ENCODE assay signal across 12 mouse cellular contexts in the genomic region with DNA sequence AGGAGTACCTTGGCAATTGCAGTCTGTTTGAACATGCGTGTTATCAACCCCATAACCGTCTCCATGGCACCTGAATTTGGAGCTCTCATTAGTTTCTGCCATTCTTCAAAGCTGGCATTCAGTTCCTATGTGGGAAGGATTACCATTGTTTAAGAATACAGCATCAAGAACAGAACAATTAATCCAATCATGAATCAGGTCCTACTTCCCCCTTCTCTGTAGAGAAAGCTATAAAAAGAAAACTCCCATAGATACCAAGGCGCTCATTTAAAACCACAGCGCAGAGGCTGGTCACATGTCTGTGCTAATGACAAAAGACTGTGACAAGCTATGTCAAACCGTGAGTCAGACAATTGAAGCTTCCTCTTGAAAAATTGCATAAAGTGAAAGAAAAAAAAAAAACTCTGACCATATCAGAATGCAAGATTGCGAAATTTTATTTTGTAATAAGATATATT.
A peak's percentile ranks its signal among the peaks of the same experiment; 100 is the strongest.
DNase-seq lines count a peak whose midpoint lies in the region; TF ChIP-seq lines count a peak whose summit lies in the region.
"Had no signal": no experiment of that assay in that cellular context is flagged by ENCODE, and none has a peak within 500 bp of the region (broad histone marks: within the 10 kb centered on the region; RNA-seq: fewer than 3 reads in every experiment).

No protein-coding gene starts in this region.

- DNase-seq in layer of hippocampus, adult 2 months (ENCODE audit: low spot score in 2 of 2): no peak
- no peak for DNase-seq in layer of hippocampus, adult 9-10 months (ENCODE audit: low spot score)
- DNase-seq in B cell, adult 2 months: peak; percentile 5
- DNase-seq in brain, adult 2 months (ENCODE audit: low read depth, low spot score): peak; percentile 72
- peak; percentile 38 for DNase-seq in lung, postnatal 36 days
- DNase-seq in cerebellum, adult 11 months: no peak
- DNase-seq in urinary bladder, postnatal 36 days (ENCODE audit: low spot score in 2 of 2): no peak
- DNase-seq in retina, embryonic 14.5 days (ENCODE audit: low spot score): no peak
- DNase-seq: adrenal gland, postnatal 10 days; cerebellum, postnatal 25 days had no signal

- no peak overlapping the region for H3K4me3 ChIP-seq in layer of hippocampus, adult 2 months
- H3K4me3 ChIP-seq: midbrain, embryonic 12.5 days had no signal

- peak overlapping the region; percentile 43; the same call in 1 of the 2 replicates for H3K27ac ChIP-seq in layer of hippocampus, adult 2 months
- H3K27ac ChIP-seq: midbrain, embryonic 12.5 days; stomach, postnatal 0 days had no signal

- TF ChIP-seq CTCF in layer of hippocampus, adult 2 months (conservative IDR thresholded peaks at IDR 0.05): no peak

Comparison
In these comparisons a context has a peak if more than half of its experiments do, and no peak if none do; other contexts are left out.
1. DNase-seq: peak in B cell, adult 2 months (2 of 2), brain, adult 2 months (single experiment) and lung, postnatal 36 days (single experiment); none in layer of hippocampus, adult 2 months (0 of 2), layer of hippocampus, adult 9-10 months (single experiment), cerebellum, adult 11 months (single experiment), urinary bladder, postnatal 36 days (0 of 2) and retina, embryonic 14.5 days (single experiment).